Mouse (Mus musculus) hindbrain, postnatal 0 days (tissue): ENCODE data around the gene Ube2d3. TPM values are rescaled to one million over a fixed set of nuclear protein-coding genes. Genes with fewer than 3 reads are reported as not detected.

ENCODE experiments used
- ATAC-seq: fragments of 200-750 bp; cut with Nextera tagmentation; 2 replicates; pipeline ENCODE4 v1.8.0; 2017; ENCODE audit warnings: mild to moderate bottlenecking, moderate TSS enrichment, moderate library complexity
- DNase-seq: peaks from one replicate; pipeline ENCODE4 v3.0.0-alpha.2; 2015; ENCODE audit warnings: low spot score
- H3K27ac ChIP-seq: fragments of 300-500 bp; sonication (generic); 2 replicates; pipeline ENCODE4 v1.5.1; 2014; ENCODE audit warnings: mild to moderate bottlenecking
- H3K27me3 ChIP-seq: fragments of 300-500 bp; sonication (generic); 2 replicates; pipeline ENCODE4 v1.6.1; 2014; ENCODE audit warnings: low read length, mixed read lengths; ENCODE audit not compliant: insufficient read depth
- H3K36me3 ChIP-seq: fragments of 300-500 bp; sonication (generic); 2 replicates; pipeline ENCODE4 v1.6.1; 2014; ENCODE audit warnings: low read length, mixed read lengths; ENCODE audit not compliant: insufficient read depth
- H3K4me1 ChIP-seq: fragments of 300-500 bp; sonication (generic); 2 replicates; pipeline ENCODE4 v1.6.1; 2014; ENCODE audit warnings: antibody characterized with exemption, low read length, mixed read lengths; ENCODE audit not compliant: insufficient read depth
- H3K4me2 ChIP-seq: fragments of 300-500 bp; sonication (generic); 2 replicates; pipeline ENCODE4 v1.6.1; 2014; ENCODE audit warnings: low read depth, mild to moderate bottlenecking, low read length, moderate library complexity, mixed read lengths
- H3K4me3 ChIP-seq: fragments of 300-500 bp; sonication (generic); 2 replicates; pipeline ENCODE4 v1.5.1; 2014; ENCODE audit warnings: low read length
- H3K9ac ChIP-seq: fragments of 300-500 bp; sonication (generic); replicated peaks from 2 replicates; pipeline ENCODE4 v1.6.1; 2014; ENCODE audit warnings: mild to moderate bottlenecking, low read length, moderate library complexity, mixed read lengths
- H3K9me3 ChIP-seq: fragments of 300-500 bp; sonication (generic); 2 replicates; pipeline ENCODE4 v1.6.1; 2016; ENCODE audit warnings: low read length, mixed read lengths
- CTCF ChIP-seq: IDR thresholded peaks from 2 replicates; pipeline ENCODE4 v1.5.1; 2016; ENCODE audit warnings: antibody characterized with exemption, control low read depth, low read depth
- WGBS: fragments of 180-500 bp; shearing (Covaris S2); extraction: QIAGEN DNeasy Blood & Tissue Kit; methylation state at CpG from one replicate; pipeline ENCODE4 v1.1.7; 2014; 5-methylcytosine and 5-hydroxymethylcytosine counted together
- polyA plus RNA-seq: library from polyadenylated mRNA; unstranded; fragments of >200 nt; fragmentation: Nextera tagmentation; extraction: Ambion mirVana; gene quantifications from 2 replicates; pipeline ENCODE4 v1.2.1, GENCODE M21; 2015
- total RNA-seq: library from RNA; depleted of rRNA; stranded (reverse); fragments of >200 nt; gene quantifications from 2 replicates; pipeline ENCODE4 v1.2.3, GENCODE M21; 2014; rRNA removed

The Ube2d3 gene
- total RNA-seq (581 and 632 TPM in 2 replicates), polyA plus RNA-seq (321 and 336 TPM in 2 replicates)

DNA sequence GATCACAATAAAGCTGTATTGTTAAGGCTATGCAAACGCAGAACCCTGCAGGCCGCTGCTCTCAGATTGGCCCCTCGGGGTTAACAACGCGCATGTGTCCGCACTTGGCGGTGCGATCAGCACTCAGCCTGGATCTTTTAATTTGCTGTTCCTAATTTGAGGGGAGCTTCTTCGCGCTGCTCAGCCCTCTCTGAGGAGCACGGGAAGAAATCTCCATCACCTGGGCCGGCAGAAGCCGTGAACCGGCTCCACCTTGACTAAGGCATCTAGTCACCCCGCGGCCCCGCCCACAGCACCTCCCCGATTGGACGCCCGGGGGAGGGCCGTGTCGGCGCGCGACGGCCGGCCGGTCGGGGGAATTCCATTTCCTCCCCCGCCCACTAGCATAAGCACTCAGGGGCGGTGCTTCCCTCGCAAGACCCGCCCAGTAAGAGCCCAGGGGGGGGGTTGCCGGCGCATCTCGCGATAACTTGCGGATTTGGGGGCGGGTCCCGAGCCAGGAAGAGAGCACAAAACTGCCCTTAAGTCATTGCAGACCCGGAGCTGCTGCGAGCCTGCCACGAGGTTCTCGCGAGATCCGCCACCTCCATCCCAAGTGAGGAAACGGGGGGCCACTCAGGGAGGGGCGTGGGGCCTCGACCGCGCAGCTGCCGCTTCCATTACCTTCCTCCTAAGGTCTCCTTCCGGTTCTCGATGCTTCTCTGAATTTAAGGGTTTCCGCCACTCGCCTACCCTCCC, at the start of gene Ube2d3:
Gene Ube2d3, plus strand, starts transcription at position 392 of the 738 bp plus-strand sequence.
- TF ChIP-seq CTCF = no peak
- under 1% methylated on average over 52 of the region's 56 CpGs for WGBS

GRCm38 (mm10) chr3:135393186-135393585, 44.8 kb upstream of the Ube2d3 start:
- ATAC-seq (no peak), DNase-seq (no peak)
- no peaks in the 10 kb centered on the region for H3K27me3 ChIP-seq
- 78% methylated on average over 6 of the region's 6 CpGs for WGBS
- no peaks in the 10 kb centered on the region for H3K4me1 ChIP-seq
- no peak overlapping the region for H3K27ac ChIP-seq
- no peaks in the 10 kb centered on the region for H3K9me3 ChIP-seq
- H3K36me3 ChIP-seq = no peaks in the 10 kb centered on the region
- TF ChIP-seq CTCF = no peak
- no peak overlapping the region for H3K4me3 ChIP-seq
- H3K9ac ChIP-seq = no peak overlapping the region
- H3K4me2 ChIP-seq = no peak overlapping the region

More for the DNA sequence above, at the start of gene Ube2d3:
- no peaks in the 10 kb centered on the region for H3K36me3 ChIP-seq
- H3K9me3 ChIP-seq = no peaks in the 10 kb centered on the region
- H3K27me3 ChIP-seq = no peaks in the 10 kb centered on the region
- H3K4me2 ChIP-seq = peak within 1 kb of the TSS; percentile 77
- H3K27ac ChIP-seq = peak within 1 kb of the TSS; percentile 99
- DNase-seq (peak; percentile 99), ATAC-seq (peak; percentile 96)
- H3K9ac ChIP-seq = peak within 1 kb of the TSS; percentile 81
- H3K4me3 ChIP-seq = peak within 1 kb of the TSS; percentile 96
- H3K4me1 ChIP-seq = no peaks in the 10 kb centered on the region

- Histone ChIP-seq H3K4me2 (no peak overlapping the region), H3K36me3 (no peaks in the 10 kb centered on the region), H3K27me3 (no peaks in the 10 kb centered on the region), H3K9ac (no peak overlapping the region), H3K4me1 (no peaks in the 10 kb centered on the region), H3K9me3 (no peaks in the 10 kb centered on the region), H3K4me3 (no peak overlapping the region), H3K27ac (no peak overlapping the region)
- ATAC-seq = no peak
- no peak for TF ChIP-seq CTCF
- DNase-seq = no peak
- WGBS = 88% methylated on average over 5 of the region's 5 CpGs
These were observed 42.9 kb upstream of the Ube2d3 start for GRCm38 (mm10) chr3:135395085-135395484.

GRCm38 (mm10) chr3:135396081-135396480, 41.9 kb upstream of the Ube2d3 start:
- ATAC-seq (no peak), DNase-seq (no peak)
- 56% methylated on average over 6 of the region's 6 CpGs for WGBS
- no peak overlapping the region for H3K27ac ChIP-seq
- no peak for TF ChIP-seq CTCF
- no peaks in the 10 kb centered on the region for H3K4me1 ChIP-seq
- no peak overlapping the region for H3K9ac ChIP-seq
- H3K4me3 ChIP-seq = no peak overlapping the region
- H3K36me3 ChIP-seq = no peaks in the 10 kb centered on the region
- H3K9me3 ChIP-seq = no peaks in the 10 kb centered on the region
- H3K27me3 ChIP-seq = no peaks in the 10 kb centered on the region
- H3K4me2 ChIP-seq = no peak overlapping the region

DNA sequence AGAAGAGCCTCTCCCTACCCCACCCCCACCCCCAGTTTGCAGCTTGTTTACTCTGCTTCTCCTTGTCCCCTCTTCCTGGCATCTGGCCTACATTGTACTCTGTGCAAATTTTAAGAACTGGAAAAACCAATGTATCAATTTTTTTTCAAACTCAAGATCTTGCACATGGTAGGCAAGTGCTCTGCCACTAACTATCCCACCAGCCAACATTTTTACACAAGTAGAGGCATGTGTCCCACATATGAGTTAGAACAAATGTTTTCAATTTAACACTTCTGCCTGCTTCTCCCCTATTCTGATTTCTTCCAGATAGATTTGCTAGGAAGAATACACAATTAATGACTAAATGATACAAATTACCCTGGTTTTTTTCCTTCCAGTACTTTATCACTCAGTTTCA, 40.8 kb upstream of the Ube2d3 start:
- no peak for TF ChIP-seq CTCF
- no peak overlapping the region for H3K4me3 ChIP-seq
- no peaks in the 10 kb centered on the region for H3K27me3 ChIP-seq
- no peak for ATAC-seq
- no peak overlapping the region for H3K27ac ChIP-seq
- H3K9me3 ChIP-seq = no peaks in the 10 kb centered on the region
- DNase-seq = no peak
- H3K36me3 ChIP-seq = no peaks in the 10 kb centered on the region
- no peak overlapping the region for H3K9ac ChIP-seq
- H3K4me1 ChIP-seq = no peaks in the 10 kb centered on the region
- no peak overlapping the region for H3K4me2 ChIP-seq

GRCm38 (mm10) chr3:135402201-135402658, 35.7 kb upstream of the Ube2d3 start:
- no peaks in the 10 kb centered on the region for H3K27me3 ChIP-seq
- peak; percentile 93 for TF ChIP-seq CTCF
- no peaks in the 10 kb centered on the region for H3K9me3 ChIP-seq
- no peak overlapping the region for H3K4me2 ChIP-seq
- no peak overlapping the region for H3K27ac ChIP-seq
- WGBS = 9% methylated on average over 10 of the region's 10 CpGs
- H3K4me1 ChIP-seq = no peaks in the 10 kb centered on the region
- DNase-seq = peak; percentile 95
- H3K36me3 ChIP-seq = no peaks in the 10 kb centered on the region
- no peak overlapping the region for H3K9ac ChIP-seq
- no peak overlapping the region for H3K4me3 ChIP-seq
- peak; percentile 90 for ATAC-seq

DNA sequence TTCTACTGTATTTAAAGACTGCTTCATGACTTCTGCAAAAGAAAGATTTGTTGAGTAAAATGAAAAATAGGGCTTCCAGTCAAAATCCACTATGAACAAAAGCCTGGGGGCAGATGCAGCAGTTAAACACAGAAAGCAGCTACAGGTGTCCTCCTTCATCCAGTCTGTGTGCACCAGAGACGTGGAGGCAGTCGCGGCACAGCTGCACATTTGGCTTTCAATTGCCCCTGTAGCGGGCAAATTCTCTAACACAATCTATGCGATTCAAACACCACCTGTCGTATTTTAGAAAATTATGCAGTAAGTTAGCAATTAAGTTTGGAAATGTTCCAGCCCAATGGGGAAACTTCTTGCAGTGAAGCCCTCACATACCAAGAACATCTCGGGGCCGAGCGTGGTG, 34.7 kb upstream of the Ube2d3 start:
- H3K27ac ChIP-seq = no peak overlapping the region
- no peak for TF ChIP-seq CTCF
- 76% methylated on average over 9 of the region's 9 CpGs for WGBS
- no peaks in the 10 kb centered on the region for H3K9me3 ChIP-seq
- DNase-seq (no peak), ATAC-seq (no peak)
- H3K36me3 ChIP-seq = no peaks in the 10 kb centered on the region
- no peaks in the 10 kb centered on the region for H3K4me1 ChIP-seq
- H3K4me2 ChIP-seq = no peak overlapping the region
- no peak overlapping the region for H3K4me3 ChIP-seq
- H3K27me3 ChIP-seq = no peaks in the 10 kb centered on the region
- no peak overlapping the region for H3K9ac ChIP-seq
